Mouse (Mus musculus): ENCODE results near the gene Tsc22d3. TPM values are rescaled to one million over a fixed set of nuclear protein-coding genes. Genes with fewer than 3 reads are reported as not detected.
"Not testable (repeated sequence)": the region's sequence is repeated elsewhere in the genome, so short reads cannot be mapped to it uniquely, and the experiment has no call there.

Gene Tsc22d3
- polyA plus RNA-seq, 1 experiment from 2014 or later, result 184 TPM

GRCm38 (mm10) chrX:140539831-140540230 is 60.6 kb downstream of the Tsc22d3 start:
- not testable (repeated sequence) for H3K36me3 ChIP-seq (ENCODE audit: control insufficient read depth, insufficient read depth, low read length); ATAC-seq (replicated peaks; ENCODE audit: insufficient number of reproducible peaks, low FRiP score, low TSS enrichment); H3K27ac ChIP-seq (ENCODE audit: low read depth, low read length); H3K27me3 ChIP-seq (ENCODE audit: control insufficient read depth, insufficient read depth, low read length); H3K4me1 ChIP-seq (ENCODE audit: control insufficient read depth, insufficient read depth, low read length); H3K4me3 ChIP-seq (ENCODE audit: low read depth, low read length); H3K9ac ChIP-seq (ENCODE audit: low read depth, low read length); H3K9me3 ChIP-seq (replicated peaks; ENCODE audit: control insufficient read depth, low read length); H3K4me2 ChIP-seq
- 83% methylated on average over 3 of the region's 3 CpGs for WGBS (ENCODE audit: insufficient replicate concordance)

- no peak overlapping the region for H3K4me2 ChIP-seq
- no peak overlapping the region for H3K9ac ChIP-seq (ENCODE audit: low read depth, low read length)
- ATAC-seq (replicated peaks; ENCODE audit: insufficient number of reproducible peaks, low FRiP score, low TSS enrichment), result no peak
- H3K36me3 ChIP-seq (ENCODE audit: control insufficient read depth, insufficient read depth, low read length), result no peaks in the 10 kb centered on the region
- no peaks in the 10 kb centered on the region for H3K27me3 ChIP-seq (ENCODE audit: control insufficient read depth, insufficient read depth, low read length)
- H3K27ac ChIP-seq (ENCODE audit: low read depth, low read length), result no peak overlapping the region
- no peak overlapping the region for H3K4me3 ChIP-seq (ENCODE audit: low read depth, low read length)
- H3K9me3 ChIP-seq (replicated peaks; ENCODE audit: control insufficient read depth, low read length), result no peaks in the 10 kb centered on the region
- peaks cover 7% of the 10 kb centered on the region; the same call in 1 of the 2 replicates for H3K4me1 ChIP-seq (ENCODE audit: control insufficient read depth, insufficient read depth, low read length)
- WGBS (ENCODE audit: insufficient replicate concordance), result 77% methylated on average over 3 of the region's 3 CpGs
Observed at GRCm38 (mm10) chrX:140539111-140539680, 61.3 kb downstream of the Tsc22d3 start.

- no peak for ATAC-seq (replicated peaks; ENCODE audit: insufficient number of reproducible peaks, low FRiP score, low TSS enrichment)
- peaks cover 5% of the 10 kb centered on the region; the same call in 1 of the 2 replicates for H3K4me1 ChIP-seq (ENCODE audit: control insufficient read depth, insufficient read depth, low read length)
Observed at GRCm38 (mm10) chrX:140538649-140539048, 61.8 kb downstream of the Tsc22d3 start.

GRCm38 (mm10) chrX:140537662-140538061 is 62.8 kb downstream of the Tsc22d3 start:
- Histone ChIP-seq H3K27ac (ENCODE audit: low read depth, low read length) (peak overlapping the region; percentile 59), H3K4me3 (ENCODE audit: low read depth, low read length) (no peak overlapping the region), H3K9ac (ENCODE audit: low read depth, low read length) (no peak overlapping the region), H3K27me3 (ENCODE audit: control insufficient read depth, insufficient read depth, low read length) (no peaks in the 10 kb centered on the region), H3K9me3 (replicated peaks; ENCODE audit: control insufficient read depth, low read length) (no peaks in the 10 kb centered on the region), H3K4me2 (no peak overlapping the region), H3K4me1 (ENCODE audit: control insufficient read depth, insufficient read depth, low read length) (peaks cover 5% of the 10 kb centered on the region; the same call in 1 of the 2 replicates), H3K36me3 (ENCODE audit: control insufficient read depth, insufficient read depth, low read length) (no peaks in the 10 kb centered on the region)
- ATAC-seq (replicated peaks; ENCODE audit: insufficient number of reproducible peaks, low FRiP score, low TSS enrichment), result no peak
- WGBS (ENCODE audit: insufficient replicate concordance), result 31% methylated on average over 6 of the region's 6 CpGs

More at GRCm38 (mm10) chrX:140538649-140539048, 61.8 kb downstream of the Tsc22d3 start:
- Histone ChIP-seq H3K27ac (ENCODE audit: low read depth, low read length) (no peak overlapping the region), H3K9ac (ENCODE audit: low read depth, low read length) (no peak overlapping the region), H3K9me3 (replicated peaks; ENCODE audit: control insufficient read depth, low read length) (no peaks in the 10 kb centered on the region), H3K27me3 (ENCODE audit: control insufficient read depth, insufficient read depth, low read length) (no peaks in the 10 kb centered on the region), H3K36me3 (ENCODE audit: control insufficient read depth, insufficient read depth, low read length) (no peaks in the 10 kb centered on the region), H3K4me3 (ENCODE audit: low read depth, low read length) (no peak overlapping the region), H3K4me2 (no peak overlapping the region)
- WGBS (ENCODE audit: insufficient replicate concordance), result 52% methylated on average over 2 of the region's 2 CpGs

- no peak overlapping the region for H3K27ac ChIP-seq (ENCODE audit: low read depth, low read length)
- 35% methylated on average over 1 of the region's 1 CpGs for WGBS (ENCODE audit: insufficient replicate concordance)
Observed at GRCm38 (mm10) chrX:140535487-140535886, 65.0 kb downstream of the Tsc22d3 start.

GRCm38 (mm10) chrX:140534306-140534705 is 66.2 kb downstream of the Tsc22d3 start:
- Histone ChIP-seq H3K4me3 (ENCODE audit: low read depth, low read length) (no peak overlapping the region), H3K27ac (ENCODE audit: low read depth, low read length) (no peak overlapping the region), H3K4me1 (ENCODE audit: control insufficient read depth, insufficient read depth, low read length) (peaks cover 4% of the 10 kb centered on the region; the same call in 1 of the 2 replicates), H3K4me2 (no peak overlapping the region), H3K9me3 (replicated peaks; ENCODE audit: control insufficient read depth, low read length) (no peaks in the 10 kb centered on the region), H3K9ac (ENCODE audit: low read depth, low read length) (no peak overlapping the region), H3K36me3 (ENCODE audit: control insufficient read depth, insufficient read depth, low read length) (no peaks in the 10 kb centered on the region), H3K27me3 (ENCODE audit: control insufficient read depth, insufficient read depth, low read length) (no peaks in the 10 kb centered on the region)
- WGBS (ENCODE audit: insufficient replicate concordance), result 54% methylated on average over 3 of the region's 3 CpGs
- ATAC-seq (replicated peaks; ENCODE audit: insufficient number of reproducible peaks, low FRiP score, low TSS enrichment), result no peak

More at GRCm38 (mm10) chrX:140535487-140535886, 65.0 kb downstream of the Tsc22d3 start:
- Histone ChIP-seq H3K9ac (ENCODE audit: low read depth, low read length) (no peak overlapping the region), H3K9me3 (replicated peaks; ENCODE audit: control insufficient read depth, low read length) (no peaks in the 10 kb centered on the region), H3K36me3 (ENCODE audit: control insufficient read depth, insufficient read depth, low read length) (no peaks in the 10 kb centered on the region), H3K27me3 (ENCODE audit: control insufficient read depth, insufficient read depth, low read length) (no peaks in the 10 kb centered on the region), H3K4me2 (no peak overlapping the region), H3K4me1 (ENCODE audit: control insufficient read depth, insufficient read depth, low read length) (peaks cover 9% of the 10 kb centered on the region; the same call in 1 of the 2 replicates), H3K4me3 (ENCODE audit: low read depth, low read length) (no peak overlapping the region)
- ATAC-seq (replicated peaks; ENCODE audit: insufficient number of reproducible peaks, low FRiP score, low TSS enrichment), result no peak

- Histone ChIP-seq H3K4me2 (no peak overlapping the region), H3K9ac (ENCODE audit: low read depth, low read length) (no peak overlapping the region), H3K27ac (ENCODE audit: low read depth, low read length) (no peak overlapping the region), H3K9me3 (replicated peaks; ENCODE audit: control insufficient read depth, low read length) (no peaks in the 10 kb centered on the region), H3K27me3 (ENCODE audit: control insufficient read depth, insufficient read depth, low read length) (no peaks in the 10 kb centered on the region), H3K36me3 (ENCODE audit: control insufficient read depth, insufficient read depth, low read length) (no peaks in the 10 kb centered on the region), H3K4me3 (ENCODE audit: low read depth, low read length) (no peak overlapping the region), H3K4me1 (ENCODE audit: control insufficient read depth, insufficient read depth, low read length) (peaks cover 4% of the 10 kb centered on the region; the same call in 1 of the 2 replicates)
- no peak for ATAC-seq (replicated peaks; ENCODE audit: insufficient number of reproducible peaks, low FRiP score, low TSS enrichment)
- 78% methylated on average over 6 of the region's 6 CpGs for WGBS (ENCODE audit: insufficient replicate concordance)
Observed at GRCm38 (mm10) chrX:140532325-140532724, 68.1 kb downstream of the Tsc22d3 start.

GRCm38 (mm10) chrX:140531356-140531755 is 69.1 kb downstream of the Tsc22d3 start:
- Histone ChIP-seq H3K27me3 (ENCODE audit: control insufficient read depth, insufficient read depth, low read length) (no peaks in the 10 kb centered on the region), H3K9me3 (replicated peaks; ENCODE audit: control insufficient read depth, low read length) (no peaks in the 10 kb centered on the region), H3K27ac (ENCODE audit: low read depth, low read length) (no peak overlapping the region), H3K4me2 (no peak overlapping the region), H3K4me1 (ENCODE audit: control insufficient read depth, insufficient read depth, low read length) (peaks cover 4% of the 10 kb centered on the region; the same call in 1 of the 2 replicates), H3K36me3 (ENCODE audit: control insufficient read depth, insufficient read depth, low read length) (no peaks in the 10 kb centered on the region), H3K4me3 (ENCODE audit: low read depth, low read length) (no peak overlapping the region), H3K9ac (ENCODE audit: low read depth, low read length) (no peak overlapping the region)
- WGBS (ENCODE audit: insufficient replicate concordance), result 81% methylated on average over 2 of the region's 2 CpGs
- ATAC-seq (replicated peaks; ENCODE audit: insufficient number of reproducible peaks, low FRiP score, low TSS enrichment), result no peak

- Histone ChIP-seq H3K4me1 (ENCODE audit: control insufficient read depth, insufficient read depth, low read length) (peaks cover 4% of the 10 kb centered on the region; the same call in 1 of the 2 replicates), H3K27me3 (ENCODE audit: control insufficient read depth, insufficient read depth, low read length) (no peaks in the 10 kb centered on the region), H3K9ac (ENCODE audit: low read depth, low read length) (no peak overlapping the region), H3K27ac (ENCODE audit: low read depth, low read length) (no peak overlapping the region), H3K9me3 (replicated peaks; ENCODE audit: control insufficient read depth, low read length) (no peaks in the 10 kb centered on the region), H3K36me3 (ENCODE audit: control insufficient read depth, insufficient read depth, low read length) (no peaks in the 10 kb centered on the region), H3K4me2 (no peak overlapping the region), H3K4me3 (ENCODE audit: low read depth, low read length) (no peak overlapping the region)
- ATAC-seq (replicated peaks; ENCODE audit: insufficient number of reproducible peaks, low FRiP score, low TSS enrichment), result no peak
- 60% methylated on average over 5 of the region's 5 CpGs for WGBS (ENCODE audit: insufficient replicate concordance)
Observed at GRCm38 (mm10) chrX:140530632-140531031, 69.8 kb downstream of the Tsc22d3 start.

Measured in heart, embryonic 11.5 days (tissue).